8 mouse cellular contexts compared by ENCODE assay signal in genomic region chr13:96541381-96541780, GRCm38 (mm10). TPM values are rescaled to one million over a fixed set of nuclear protein-coding genes. Genes with fewer than 3 reads are reported as not detected.
DNase-seq lines count a peak whose midpoint lies in the region; ATAC-seq and TF ChIP-seq lines count a peak whose summit lies in the region.
"Had no signal": no experiment of that assay in that cellular context is flagged by ENCODE, and none has a peak within 500 bp of the region (broad histone marks: within the 10 kb centered on the region; RNA-seq: fewer than 3 reads in every experiment).

No protein-coding gene starts in this region.

- H3K4me2 ChIP-seq in lung, embryonic 14.5 days = peak overlapping the region; percentile 88
- H3K4me2 ChIP-seq in limb, embryonic 13.5 days (replicated peaks) = peak overlapping the region; percentile 62
- H3K4me2 ChIP-seq in stomach, embryonic 14.5 days (replicated peaks; ENCODE audit: low read depth, low read length) = peak overlapping the region; percentile 44

- TF ChIP-seq POLR2A in embryonic fibroblast, embryonic 13.5 days (IDR thresholded peaks at IDR 0.05; ENCODE audit: low read depth, low read length) = no peak

- H3K4me1 ChIP-seq in lung, embryonic 14.5 days (ENCODE audit: insufficient read depth) = no peaks in the 10 kb centered on the region
- H3K4me1 ChIP-seq in embryonic fibroblast, embryonic 13.5 days (ENCODE audit: control insufficient read depth, insufficient read depth, low read length) = peaks cover 5% of the 10 kb centered on the region
- peaks cover 11% of the 10 kb centered on the region; the same call in 1 of the 2 replicates for H3K4me1 ChIP-seq in limb, embryonic 13.5 days
- H3K4me1 ChIP-seq in stomach, embryonic 14.5 days (ENCODE audit: control insufficient read depth, insufficient read depth, low read length) = peaks cover 2% of the 10 kb centered on the region; the same call in 1 of the 2 replicates

- H3K9me3 ChIP-seq in lung, embryonic 14.5 days (ENCODE audit: low read depth, low read length) = no peaks in the 10 kb centered on the region
- no peaks in the 10 kb centered on the region for H3K9me3 ChIP-seq in limb, embryonic 13.5 days
- H3K9me3 ChIP-seq in stomach, embryonic 14.5 days (ENCODE audit: control insufficient read depth, low read depth, low read length) = no peaks in the 10 kb centered on the region

- no peak for ATAC-seq in lung, embryonic 14.5 days (ENCODE audit: insufficient read depth)
- ATAC-seq in limb, embryonic 13.5 days (ENCODE audit: low FRiP score, low read depth) = no peak
- no peak for ATAC-seq in stomach, embryonic 14.5 days (ENCODE audit: insufficient number of reproducible peaks, insufficient read depth, low FRiP score, low read depth)

- H3K27me3 ChIP-seq in lung, embryonic 14.5 days (ENCODE audit: insufficient read depth, low read length) = no peaks in the 10 kb centered on the region
- H3K27me3 ChIP-seq in limb, embryonic 13.5 days = no peaks in the 10 kb centered on the region
- H3K27me3 ChIP-seq in stomach, embryonic 14.5 days (ENCODE audit: control insufficient read depth, insufficient read depth, low read length) = no peaks in the 10 kb centered on the region

- intact Hi-C loops in left cerebral cortex, postnatal 36 days (cut with DNase I) = loop anchor here (5.0 kb wide), 2 partner anchors 51 to 109 kb away; no protein-coding TSS in a partner anchor

- peak overlapping the region; percentile 93 for H3K4me3 ChIP-seq in lung, embryonic 14.5 days (ENCODE audit: low read depth, low read length)
- peak overlapping the region; percentile 54 for H3K4me3 ChIP-seq in embryonic fibroblast, embryonic 13.5 days (ENCODE audit: insufficient read depth, low read length)
- peak overlapping the region; percentile 97 for H3K4me3 ChIP-seq in limb, embryonic 13.5 days
- H3K4me3 ChIP-seq in stomach, embryonic 14.5 days (ENCODE audit: low read depth, low read length) = peak overlapping the region; percentile 96

- H3K27ac ChIP-seq in lung, embryonic 14.5 days (ENCODE audit: low read depth) = no peak overlapping the region
- no peak overlapping the region for H3K27ac ChIP-seq in embryonic fibroblast, embryonic 13.5 days (ENCODE audit: insufficient read depth, low read length)
- H3K27ac ChIP-seq in limb, embryonic 13.5 days = no peak overlapping the region
- no peak overlapping the region for H3K27ac ChIP-seq in stomach, embryonic 14.5 days (ENCODE audit: low read length)

- no peak for TF ChIP-seq CTCF in lung, embryonic 14.5 days (IDR thresholded peaks at IDR 0.05; ENCODE audit: low read depth)
- TF ChIP-seq CTCF in embryonic fibroblast, embryonic 13.5 days (IDR thresholded peaks at IDR 0.05; ENCODE audit: borderline replicate concordance, insufficient read depth, low read length) = no peak

- H3K36me3 ChIP-seq in lung, embryonic 14.5 days (ENCODE audit: insufficient read depth) = no peaks in the 10 kb centered on the region
- H3K36me3 ChIP-seq in limb, embryonic 13.5 days = no peaks in the 10 kb centered on the region
- no peaks in the 10 kb centered on the region for H3K36me3 ChIP-seq in stomach, embryonic 14.5 days (ENCODE audit: control insufficient read depth, insufficient read depth, low read length)

- H3K9ac ChIP-seq in lung, embryonic 14.5 days = no peak overlapping the region
- H3K9ac ChIP-seq in limb, embryonic 13.5 days = no peak overlapping the region; the same call in 1 of the 2 replicates
- H3K9ac ChIP-seq in stomach, embryonic 14.5 days (replicated peaks; ENCODE audit: low read depth, low read length) = no peak overlapping the region

- no peak for DNase-seq in lung, embryonic 14.5 days
- no peak for DNase-seq in lung, adult 18-20 months
- DNase-seq in left cerebral cortex, postnatal 36 days (ENCODE audit: low spot score in 2 of 2) = no peak
- DNase-seq in Muller cell, postnatal 12 days (ENCODE audit: inconsistent ontology term) = no peak

- WGBS in lung, embryonic 14.5 days = 31% methylated on average over 2 of the region's 2 CpGs
- WGBS in limb, embryonic 13.5 days = 46% methylated on average over 2 of the region's 2 CpGs
- WGBS in stomach, embryonic 14.5 days = 24% methylated on average over 2 of the region's 2 CpGs

RNA-seq across cellular contexts. Expression of gene Polk, which starts 1.0 kb away (rescaled TPM):
- 10.2 and 11.3 TPM in 2 replicates for polyA plus RNA-seq in lung, embryonic 14.5 days (2014; fragmentation: Nextera tagmentation; extraction: Ambion mirVana)
- polyA plus RNA-seq in embryonic fibroblast, embryonic 13.5 days (2011; ENCODE audit: insufficient read length, low read depth, missing spikeins) = 40.5 and 42.4 TPM in 2 replicates
- 10.5 and 11.6 TPM in 2 replicates for polyA plus RNA-seq in limb, embryonic 13.5 days (2015; fragmentation: Nextera tagmentation; extraction: Ambion mirVana)
- 11.5 and 13.6 TPM in 2 replicates for polyA plus RNA-seq in stomach, embryonic 14.5 days (2014; fragmentation: Nextera tagmentation; extraction: Ambion mirVana)
- total RNA-seq in left cerebral cortex, postnatal 36 days (2021) = 10 to 100 TPM; 11.7 to 15.6 TPM

RNA-seq across cellular contexts. Expression of gene Col4a3bp, which starts 1.0 kb away (rescaled TPM):
- 10.7 TPM in 2 replicates for polyA plus RNA-seq in lung, embryonic 14.5 days (2014; fragmentation: Nextera tagmentation; extraction: Ambion mirVana)
- 55.9 and 57.0 TPM in 2 replicates for polyA plus RNA-seq in embryonic fibroblast, embryonic 13.5 days (2011; ENCODE audit: insufficient read length, low read depth, missing spikeins)
- polyA plus RNA-seq in limb, embryonic 13.5 days (2015; fragmentation: Nextera tagmentation; extraction: Ambion mirVana) = 9.9 and 10.2 TPM in 2 replicates
- 19.6 and 22.3 TPM in 2 replicates for polyA plus RNA-seq in stomach, embryonic 14.5 days (2014; fragmentation: Nextera tagmentation; extraction: Ambion mirVana)
- 10 to 100 TPM; 61.6 to 71.7 TPM for total RNA-seq in left cerebral cortex, postnatal 36 days (2021)

RNA-seq across cellular contexts. Expression of gene Gm17622, which starts 50.8 kb away (rescaled TPM):
- not detected in 2 replicates for polyA plus RNA-seq in lung, embryonic 14.5 days (2014; fragmentation: Nextera tagmentation; extraction: Ambion mirVana)
- polyA plus RNA-seq in embryonic fibroblast, embryonic 13.5 days (2011; ENCODE audit: insufficient read length, low read depth, missing spikeins) = not detected in 2 replicates
- polyA plus RNA-seq in limb, embryonic 13.5 days (2015; fragmentation: Nextera tagmentation; extraction: Ambion mirVana) = not detected in 2 replicates
- not detected in 2 replicates for polyA plus RNA-seq in stomach, embryonic 14.5 days (2014; fragmentation: Nextera tagmentation; extraction: Ambion mirVana)
- total RNA-seq in left cerebral cortex, postnatal 36 days (2021) = not detected
- total RNA-seq: hematopoietic stem cell, adult 5-6 weeks had no signal
